Mouse (Mus musculus): ENCODE measurements around the gene H2afy. TPM values are rescaled to one million over a fixed set of nuclear protein-coding genes. Genes with fewer than 3 reads are reported as not detected.

H2afy gene
- total RNA-seq, 2 experiments from 2014 or later = 120 to 128 TPM

DNA sequence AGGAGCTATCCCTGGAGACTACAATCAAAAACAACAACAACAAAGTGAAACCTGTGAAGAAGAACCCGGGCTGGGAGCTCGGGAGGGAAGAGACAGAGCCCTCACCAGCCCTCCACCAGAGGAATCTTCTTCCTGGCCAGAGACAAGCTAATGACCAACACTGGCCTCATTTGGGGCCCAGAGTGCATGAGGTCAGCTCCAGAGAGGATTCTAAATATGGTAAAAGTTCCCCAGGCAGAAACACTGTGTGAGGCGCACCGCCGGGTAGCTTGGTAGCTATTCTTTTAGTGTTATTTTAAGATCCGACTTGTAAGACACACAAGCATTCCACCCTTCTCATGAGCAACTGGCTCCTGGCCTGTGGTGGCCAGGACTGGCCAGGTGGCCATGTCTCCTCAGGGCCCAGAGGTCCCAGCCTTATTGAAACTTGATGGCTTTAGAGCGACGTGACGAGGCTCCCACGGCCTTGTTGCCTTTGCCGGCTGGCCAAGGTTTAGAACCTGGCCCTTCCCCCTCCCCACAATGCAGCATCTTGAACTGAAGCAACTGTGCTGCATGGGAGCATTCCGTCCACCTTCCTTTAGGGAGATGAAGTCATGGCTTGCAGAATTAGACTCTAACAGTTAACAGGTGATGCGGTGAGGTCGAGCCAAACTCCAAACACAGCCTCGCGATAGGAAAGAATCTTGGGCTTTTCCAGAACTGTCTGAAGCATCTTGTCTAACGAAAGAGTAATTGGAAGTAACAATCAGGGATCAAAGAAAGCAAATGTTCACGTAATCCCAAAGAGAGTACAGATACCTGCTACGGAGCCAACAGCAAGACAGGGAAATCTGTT, 25.2 kb downstream of the H2afy start:
- no peak for DNase-seq

DNA sequence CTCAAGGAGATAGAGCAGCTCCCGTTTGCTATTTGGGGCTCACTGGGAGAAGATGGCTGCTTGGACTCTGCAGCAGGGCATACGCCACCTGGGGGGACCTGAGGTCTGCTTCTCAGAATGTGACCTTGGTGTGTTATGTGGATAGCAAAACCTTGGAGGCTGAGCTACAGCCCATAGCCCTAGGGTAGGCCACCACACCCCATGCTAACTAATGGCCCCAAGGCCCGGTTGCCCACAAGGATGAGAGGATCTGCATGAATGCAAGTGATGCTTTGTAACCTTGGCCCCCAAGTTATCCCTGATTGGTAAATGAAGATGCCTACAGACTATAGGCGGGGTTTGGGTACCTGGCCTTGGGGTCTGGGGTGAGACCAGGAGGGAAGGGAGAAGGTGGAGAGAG, 26.5 kb downstream of the H2afy start:
- DNase-seq = no peak

- no peak for DNase-seq
Measured at GRCm38 (mm10) chr13:56108849-56109519, 27.2 kb downstream of the H2afy start.

DNA sequence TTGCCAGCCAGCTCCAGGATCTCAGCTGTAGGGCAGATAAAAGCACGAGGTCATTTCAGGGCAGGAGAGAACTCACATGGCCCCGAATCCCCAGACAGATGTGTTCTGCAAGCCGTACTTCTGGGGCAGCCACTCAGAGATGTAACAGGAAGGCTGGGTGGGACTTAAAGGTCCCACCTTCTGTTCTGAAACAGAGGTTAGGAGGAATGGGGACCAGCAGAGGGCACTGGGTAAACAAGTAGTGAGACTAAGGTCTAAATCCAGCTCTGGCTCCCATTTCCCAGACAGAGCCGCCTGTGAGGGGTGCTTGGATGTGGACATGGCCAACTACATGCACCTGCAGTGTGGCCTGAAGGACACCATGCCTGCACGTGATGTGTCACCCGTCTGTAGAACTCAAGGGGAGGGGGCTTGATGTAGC, 31.2 kb downstream of the H2afy start:
- no peak for DNase-seq

- peak; percentile 54 to 60 for DNase-seq
Measured at GRCm38 (mm10) chr13:56103796-56104746, 32.1 kb downstream of the H2afy start.

- DNase-seq = no peak
Measured at GRCm38 (mm10) chr13:56102160-56102559, 34.0 kb downstream of the H2afy start.

GRCm38 (mm10) chr13:56095601-56096195, 40.5 kb downstream of the H2afy start:
- DNase-seq = no peak

- DNase-seq = no peak
Measured at GRCm38 (mm10) chr13:56094544-56094943, 41.6 kb downstream of the H2afy start.

DNA sequence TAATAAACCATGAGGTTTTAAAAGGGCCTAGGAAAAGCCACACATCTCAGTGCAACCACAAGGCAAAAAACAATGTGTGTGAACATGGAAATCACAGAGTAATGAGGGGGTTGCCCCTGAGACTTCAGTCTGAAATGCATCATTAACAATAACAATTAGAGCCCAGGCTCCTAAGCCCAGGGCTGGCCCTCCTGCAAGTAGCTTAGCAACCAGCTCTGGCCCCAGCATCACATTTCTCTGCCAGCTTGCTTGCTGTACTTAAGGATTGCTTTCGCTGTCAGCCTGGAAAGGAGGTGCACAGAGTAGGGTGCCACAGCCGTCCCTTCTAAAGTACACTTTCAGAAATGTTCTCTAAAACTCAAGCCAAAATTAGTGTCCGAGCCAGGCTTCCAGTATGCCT, 42.5 kb downstream of the H2afy start:
- DNase-seq = peak in 1 of 2 experiments; percentile 38

GRCm38 (mm10) chr13:56092606-56093005, 43.6 kb downstream of the H2afy start:
- DNase-seq = no peak

DNA sequence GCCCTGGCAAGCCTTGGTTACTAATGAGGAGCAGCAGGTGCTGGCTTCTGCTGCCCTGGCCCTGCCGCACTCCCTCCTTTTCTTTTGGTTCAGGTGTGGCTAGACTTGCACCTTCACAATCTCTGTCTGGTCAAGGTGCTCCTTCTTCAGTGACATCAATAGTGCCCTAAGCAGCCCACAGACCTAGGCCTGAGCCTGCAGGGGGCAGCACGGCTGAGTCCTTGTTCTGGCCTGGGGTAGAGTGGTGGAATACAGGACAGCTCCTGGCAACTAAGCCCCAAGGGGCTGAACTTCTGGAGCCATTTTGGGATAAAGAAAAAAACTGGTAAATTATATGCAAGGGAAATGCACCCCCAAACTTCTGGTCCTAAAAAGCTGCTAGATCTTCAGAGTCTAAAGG, 45.6 kb downstream of the H2afy start:
- no peak for DNase-seq

DNA sequence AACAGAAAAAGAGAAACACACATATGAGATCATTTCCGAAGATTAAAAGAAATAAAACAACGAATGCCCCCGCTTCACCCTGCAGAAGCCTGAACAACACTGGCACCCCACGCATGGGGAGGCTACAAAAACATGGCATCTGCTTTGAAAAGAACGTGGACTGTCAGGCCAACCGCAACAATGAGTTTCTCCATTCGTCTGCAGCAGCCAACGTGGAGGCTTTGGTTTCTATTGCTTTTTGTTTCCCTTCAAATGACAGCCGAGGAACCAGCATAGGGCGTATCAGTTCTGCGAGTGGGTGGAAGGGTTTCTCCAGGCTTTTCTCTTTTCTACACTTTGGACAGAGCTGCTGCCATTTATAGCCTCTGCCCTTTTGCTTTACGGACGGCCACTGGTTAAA, 47.6 kb downstream of the H2afy start:
- no peak for DNase-seq

DNA sequence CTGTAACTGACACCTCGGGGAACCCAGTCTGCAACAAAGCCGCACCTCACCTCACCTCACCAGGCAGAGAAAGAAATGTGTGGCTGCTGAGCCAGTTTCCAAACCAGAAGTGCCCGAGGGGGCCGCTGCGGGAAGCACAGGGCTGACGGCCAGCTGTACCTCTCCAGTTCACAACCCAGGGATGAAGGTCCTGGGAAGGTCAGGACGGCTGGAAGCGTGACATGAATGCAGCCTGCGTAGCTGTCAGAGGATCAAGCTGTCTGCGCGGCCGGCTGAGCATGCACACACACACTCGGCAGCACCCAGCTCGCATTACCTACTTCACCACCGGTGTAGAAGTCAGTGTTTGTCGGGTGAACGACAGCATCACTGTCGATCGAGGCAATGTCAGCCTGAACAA, 48.2 kb downstream of the H2afy start:
- DNase-seq = no peak

DNA sequence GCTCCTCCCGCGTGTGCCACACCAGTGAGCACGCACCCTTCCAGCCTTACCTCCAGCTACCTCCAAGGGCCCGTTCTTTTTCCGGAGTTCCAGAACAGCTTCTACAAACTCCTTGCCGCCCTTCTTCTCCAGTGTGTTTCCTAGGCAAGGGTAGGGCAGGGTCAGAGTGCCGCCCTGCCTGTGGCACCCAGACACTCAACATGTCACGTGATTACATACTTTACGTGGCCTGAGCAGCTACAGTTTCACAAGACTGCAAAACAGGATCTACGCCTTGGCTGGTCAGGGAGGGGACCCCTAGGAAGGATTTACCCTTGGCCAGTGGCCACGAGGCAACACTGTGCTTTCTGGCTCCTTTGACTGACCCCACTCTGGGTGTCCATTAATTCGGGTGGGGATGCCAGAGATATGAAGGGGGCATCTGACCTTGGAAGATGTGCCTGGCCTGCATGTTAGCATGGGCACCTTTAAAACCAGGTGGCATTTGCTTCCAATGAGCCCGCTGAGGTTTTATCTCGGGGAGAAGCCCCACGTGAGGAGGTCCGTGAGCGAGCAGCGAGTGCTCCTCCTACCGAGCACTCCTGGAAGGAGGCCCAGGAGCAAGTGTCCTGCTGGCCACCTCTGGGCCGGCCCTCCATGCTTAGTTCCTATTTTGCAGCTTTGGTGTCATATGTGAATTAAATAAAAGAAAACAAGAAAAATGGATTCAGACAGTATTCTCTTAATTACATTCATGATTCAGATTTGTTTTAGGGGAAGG, 51.8 kb downstream of the H2afy start:
- DNase-seq = no peak

DNA sequence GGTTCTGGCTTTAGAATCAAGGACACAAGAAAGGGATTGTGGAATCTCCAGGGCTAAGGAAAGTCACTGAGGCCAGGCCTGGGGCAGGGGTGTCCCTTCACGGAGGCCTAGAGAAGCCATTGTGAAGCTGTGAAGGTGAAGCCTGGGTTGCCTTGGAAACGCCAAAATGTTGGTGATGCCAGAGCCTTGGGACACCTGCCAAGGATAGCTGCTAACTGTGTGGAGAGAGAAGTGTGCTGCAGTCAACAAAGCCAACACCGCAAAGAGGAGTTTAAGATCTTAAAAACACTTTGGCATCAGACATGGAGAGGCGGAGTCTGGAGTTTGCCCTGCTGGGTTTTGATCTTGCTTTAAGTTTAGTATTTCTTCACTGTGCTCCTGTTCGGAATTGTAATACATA, 54.5 kb downstream of the H2afy start:
- DNase-seq = no peak

DNA sequence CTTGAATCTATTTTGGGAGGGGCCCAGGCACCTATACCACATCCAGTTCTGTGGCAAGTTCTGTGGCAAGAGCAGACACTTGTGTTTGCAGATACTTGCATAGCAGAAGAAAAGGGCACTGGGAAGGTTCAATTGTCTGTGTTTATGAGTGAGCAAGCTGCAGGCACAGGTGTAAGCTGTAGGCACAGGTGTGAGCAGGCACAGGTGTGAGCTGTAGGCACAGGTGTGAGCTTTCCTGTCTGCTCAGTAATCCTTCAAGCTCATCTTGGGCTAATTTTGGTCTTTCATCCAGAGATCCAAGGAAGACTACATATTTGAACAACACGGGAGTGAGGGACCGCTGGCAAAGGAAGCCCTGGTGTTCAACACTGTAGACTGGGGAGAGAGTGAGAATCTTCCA, 56.5 kb downstream of the H2afy start:
- no peak for DNase-seq

DNA sequence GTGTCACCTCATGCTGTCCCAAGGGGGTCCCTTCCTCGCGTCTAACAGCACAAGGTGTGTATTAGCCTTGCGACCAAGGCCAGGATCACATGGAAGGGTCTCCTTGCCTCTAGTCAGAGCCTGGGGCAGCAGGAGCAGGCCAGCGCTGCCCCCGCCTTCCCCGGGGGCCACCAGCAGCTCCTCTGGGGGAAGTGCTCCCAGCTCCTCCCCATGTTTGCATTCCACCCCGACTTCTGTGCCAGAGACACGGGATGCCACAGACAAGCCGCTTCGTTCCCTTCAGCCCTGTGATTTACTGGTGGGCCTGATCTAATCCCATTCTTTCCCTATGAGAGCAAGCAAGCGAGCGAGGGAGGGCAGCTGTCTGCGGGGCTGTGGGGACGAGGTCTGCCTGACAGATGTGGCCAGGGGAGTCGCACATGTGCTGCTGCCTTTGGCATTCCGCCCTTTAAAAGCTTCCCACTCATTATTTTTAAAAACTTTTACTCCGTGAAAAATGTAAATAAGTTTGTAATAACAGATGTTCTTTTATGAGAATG, 57.4 kb downstream of the H2afy start:
- DNase-seq = no peak

- DNase-seq = no peak
Measured at GRCm38 (mm10) chr13:56075930-56076329, 60.2 kb downstream of the H2afy start.

DNA sequence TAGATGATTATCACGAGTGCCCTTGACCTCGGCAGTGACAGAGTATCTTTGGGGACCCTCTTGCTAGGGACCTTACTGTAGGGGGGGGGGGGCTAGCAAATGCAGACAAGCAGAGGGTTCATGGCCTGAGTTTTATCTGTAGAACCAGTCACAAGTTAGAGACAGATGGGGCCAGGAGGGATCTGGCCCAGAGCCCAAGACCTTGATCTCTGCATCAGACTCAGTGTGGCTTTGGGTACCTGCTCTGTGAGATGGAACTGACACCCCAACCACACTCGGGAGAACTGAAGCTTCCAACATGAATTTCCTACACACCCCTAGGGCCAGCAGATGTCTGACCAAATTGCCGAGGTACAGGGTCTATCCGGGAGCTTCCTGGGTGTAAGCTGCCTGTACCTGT, 63.0 kb downstream of the H2afy start:
- no peak for DNase-seq

GRCm38 (mm10) chr13:56072268-56072607, 63.9 kb downstream of the H2afy start:
- no peak for DNase-seq

- no peak for DNase-seq
Measured at GRCm38 (mm10) chr13:56071586-56072267, 64.4 kb downstream of the H2afy start.

All from layer of hippocampus, postnatal 36 days (tissue).